Mouse (Mus musculus): ENCODE measurements at regions not wholly inside any gene's neighbourhood (a gene's known extent, or its start where the extent isn't known, plus 50 kb on each side); places are given as distances from the start of the nearest gene placed in this dataset.

DNA sequence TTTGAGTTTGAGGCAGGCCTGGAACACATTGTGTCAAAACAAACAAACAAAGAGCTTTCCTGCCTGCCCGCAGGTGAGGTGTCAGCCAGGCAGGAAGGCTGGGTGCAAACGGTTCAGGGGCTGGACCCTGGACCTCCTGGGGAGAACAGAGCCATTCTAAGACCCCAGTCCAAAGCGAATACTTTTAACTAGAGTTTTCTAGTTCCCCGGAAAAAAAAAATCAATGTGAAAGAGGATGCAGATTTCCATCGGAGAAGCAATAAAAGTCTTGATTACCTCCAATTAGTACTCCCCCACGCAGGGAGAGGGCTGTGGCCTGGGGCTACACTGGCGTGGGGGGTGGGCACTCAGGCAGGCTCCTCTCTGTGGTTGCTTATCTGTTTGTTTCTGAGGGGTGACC, 106.4 kb downstream of the Sox2 start:
- TF ChIP-seq EP300 (IDR thresholded peaks at IDR 0.05; ENCODE audit: low read depth) (no peak), CTCF (IDR thresholded peaks at IDR 0.05; ENCODE audit: low read depth) (no peak)

Data from liver, embryonic 14.5 days (tissue).